Mouse (Mus musculus): ENCODE results near the gene C1s2. TPM values are rescaled to one million over a fixed set of nuclear protein-coding genes. Genes with fewer than 3 reads are reported as not detected.

Gene C1s2
- polyA plus RNA-seq, 1 experiment: 0.04 TPM

Other genes with a start within 250 kb of the C1s2 start
- 32.9 TPM for gene Pex5, start 221.0 kb downstream of the C1s2 start, polyA plus RNA-seq (2012; fragmentation: generic; extraction: Trizol)
- 1.8 TPM for gene Clstn3, start 171.3 kb downstream of the C1s2 start, polyA plus RNA-seq (2012; fragmentation: generic; extraction: Trizol)
- 0.50 TPM for gene C1rl, start 143.0 kb downstream of the C1s2 start, polyA plus RNA-seq (2012; fragmentation: generic; extraction: Trizol)
- 0.62 TPM for gene C1ra, start 123.7 kb downstream of the C1s2 start, polyA plus RNA-seq (2012; fragmentation: generic; extraction: Trizol)
- gene C1s1, start 93.7 kb downstream of the C1s2 start, polyA plus RNA-seq (2012; fragmentation: generic; extraction: Trizol): 0.05 TPM
- not detected for gene C1rb, start 65.8 kb downstream of the C1s2 start, polyA plus RNA-seq (2012; fragmentation: generic; extraction: Trizol)
- 55.4 TPM for gene Lpcat3, start 26.9 kb upstream of the C1s2 start, polyA plus RNA-seq (2012; fragmentation: generic; extraction: Trizol)
- gene Emg1, start 76.1 kb upstream of the C1s2 start, polyA plus RNA-seq (2012; fragmentation: generic; extraction: Trizol): 208 TPM
- gene Phb2, start 76.3 kb upstream of the C1s2 start, polyA plus RNA-seq (2012; fragmentation: generic; extraction: Trizol): 456 TPM
- 8.2 TPM for gene Ptpn6, start 102.6 kb upstream of the C1s2 start, polyA plus RNA-seq (2012; fragmentation: generic; extraction: Trizol)
- gene Grcc10, start 105.3 kb upstream of the C1s2 start, polyA plus RNA-seq (2012; fragmentation: generic; extraction: Trizol): 294 TPM
- gene Gm45234, start 119.9 kb upstream of the C1s2 start, polyA plus RNA-seq (2012; fragmentation: generic; extraction: Trizol): not detected
- gene Atn1, start 120.4 kb upstream of the C1s2 start, polyA plus RNA-seq (2012; fragmentation: generic; extraction: Trizol): 47.0 TPM
- gene Eno2, start 133.6 kb upstream of the C1s2 start, polyA plus RNA-seq (2012; fragmentation: generic; extraction: Trizol): 5.5 TPM
- gene Lrrc23, start 143.6 kb upstream of the C1s2 start, polyA plus RNA-seq (2012; fragmentation: generic; extraction: Trizol): 0.13 TPM
- 24.8 TPM for gene Spsb2, start 172.6 kb upstream of the C1s2 start, polyA plus RNA-seq (2012; fragmentation: generic; extraction: Trizol)
- gene Tpi1, start 178.2 kb upstream of the C1s2 start, polyA plus RNA-seq (2012; fragmentation: generic; extraction: Trizol): 604 TPM
- gene Usp5, start 193.4 kb upstream of the C1s2 start, polyA plus RNA-seq (2012; fragmentation: generic; extraction: Trizol): 132 TPM
- 69.9 TPM for gene Cdca3, start 193.5 kb upstream of the C1s2 start, polyA plus RNA-seq (2012; fragmentation: generic; extraction: Trizol)
- gene Gnb3, start 204.2 kb upstream of the C1s2 start, polyA plus RNA-seq (2012; fragmentation: generic; extraction: Trizol): not detected
- gene P3h3, start 221.7 kb upstream of the C1s2 start, polyA plus RNA-seq (2012; fragmentation: generic; extraction: Trizol): 1.1 TPM
- 0.05 TPM for gene Gpr162, start 227.9 kb upstream of the C1s2 start, polyA plus RNA-seq (2012; fragmentation: generic; extraction: Trizol)